Mouse (Mus musculus): Measurements from ENCODE around the gene Pdss1. TPM values are rescaled to one million over a fixed set of nuclear protein-coding genes. Genes with fewer than 3 reads are reported as not detected.
"Not testable (repeated sequence)": the region's sequence is repeated elsewhere in the genome, so short reads cannot be mapped to it uniquely, and the experiment has no call there.

Gene Pdss1
- polyA plus RNA-seq, 1 experiment from 2014 or later: 33.1 TPM

GRCm38 (mm10) chr2:22903947-22904346 lies 8.6 kb downstream of the Pdss1 start:
- Histone ChIP-seq H3K4me1 (no peaks in the 10 kb centered on the region), H3K4me3 (no peak overlapping the region), H3K36me3 (peaks cover 47% of the 10 kb centered on the region), H3K27me3 (ENCODE audit: insufficient read depth, poor library complexity, severe bottlenecking) (no peaks in the 10 kb centered on the region), H3K9me3 (no peaks in the 10 kb centered on the region), H3K27ac (no peak overlapping the region)
- no peak for DNase-seq (ENCODE audit: low spot score)
- WGBS: 80% methylated on average over 3 of the region's 3 CpGs

GRCm38 (mm10) chr2:22914421-22914820 lies 19.1 kb downstream of the Pdss1 start:
- H3K4me3 ChIP-seq: no peak overlapping the region
- H3K9me3 ChIP-seq: no peaks in the 10 kb centered on the region
- no peaks in the 10 kb centered on the region for H3K27me3 ChIP-seq (ENCODE audit: insufficient read depth, poor library complexity, severe bottlenecking)
- 88% methylated on average over 3 of the region's 3 CpGs for WGBS
- H3K27ac ChIP-seq: no peak overlapping the region
- H3K4me1 ChIP-seq: no peaks in the 10 kb centered on the region
- no peak for DNase-seq (ENCODE audit: low spot score)
- H3K36me3 ChIP-seq: peaks cover 64% of the 10 kb centered on the region

- Histone ChIP-seq H3K4me1 (no peaks in the 10 kb centered on the region), H3K4me3 (no peak overlapping the region), H3K27ac (no peak overlapping the region), H3K36me3 (peaks cover 66% of the 10 kb centered on the region), H3K9me3 (no peaks in the 10 kb centered on the region), H3K27me3 (ENCODE audit: insufficient read depth, poor library complexity, severe bottlenecking) (no peaks in the 10 kb centered on the region)
- WGBS: 93% methylated on average over 2 of the region's 2 CpGs
- DNase-seq (ENCODE audit: low spot score): no peak
Measured at GRCm38 (mm10) chr2:22918651-22919050, 23.3 kb downstream of the Pdss1 start.

GRCm38 (mm10) chr2:22925911-22926310 lies 30.6 kb downstream of the Pdss1 start:
- not testable (repeated sequence) for H3K4me1 ChIP-seq; H3K9me3 ChIP-seq; DNase-seq (ENCODE audit: low spot score); H3K27me3 ChIP-seq (ENCODE audit: insufficient read depth, poor library complexity, severe bottlenecking); H3K4me3 ChIP-seq; H3K27ac ChIP-seq
- WGBS: 94% methylated on average over 3 of the region's 3 CpGs
- peaks cover 38% of the 10 kb centered on the region for H3K36me3 ChIP-seq

GRCm38 (mm10) chr2:22928259-22928658 lies 32.9 kb downstream of the Pdss1 start:
- WGBS: 87% methylated on average over 2 of the region's 2 CpGs

GRCm38 (mm10) chr2:22933556-22933955 lies 38.2 kb downstream of the Pdss1 start:
- Histone ChIP-seq H3K27ac (no peak overlapping the region), H3K9me3 (no peaks in the 10 kb centered on the region), H3K4me3 (no peak overlapping the region), H3K36me3 (peaks cover 50% of the 10 kb centered on the region), H3K4me1 (no peaks in the 10 kb centered on the region), H3K27me3 (ENCODE audit: insufficient read depth, poor library complexity, severe bottlenecking) (no peaks in the 10 kb centered on the region)
- WGBS: 89% methylated on average over 1 of the region's 1 CpGs
- no peak for DNase-seq (ENCODE audit: low spot score)

More at GRCm38 (mm10) chr2:22928259-22928658, 32.9 kb downstream of the Pdss1 start:
- H3K36me3 ChIP-seq: peaks cover 39% of the 10 kb centered on the region
- DNase-seq (ENCODE audit: low spot score): no peak
- no peaks in the 10 kb centered on the region for H3K4me1 ChIP-seq
- H3K27me3 ChIP-seq (ENCODE audit: insufficient read depth, poor library complexity, severe bottlenecking): no peaks in the 10 kb centered on the region
- no peak overlapping the region for H3K27ac ChIP-seq
- H3K4me3 ChIP-seq: no peak overlapping the region
- H3K9me3 ChIP-seq: no peaks in the 10 kb centered on the region

GRCm38 (mm10) chr2:22949956-22950355 lies 54.6 kb downstream of the Pdss1 start:
- H3K4me3 ChIP-seq: no peak overlapping the region
- H3K9me3 ChIP-seq: no peaks in the 10 kb centered on the region
- H3K27ac ChIP-seq: no peak overlapping the region
- H3K36me3 ChIP-seq: 0 out of 2 replicates have a peak, but pooled peaks cover 4% of the 10 kb centered on the region
- H3K4me1 ChIP-seq: no peaks in the 10 kb centered on the region
- whole genome bisulfite sequencing: 16% methylated on average over 4 of the region's 4 CpGs
- no peaks in the 10 kb centered on the region for H3K27me3 ChIP-seq (ENCODE audit: insufficient read depth, poor library complexity, severe bottlenecking)
- no peak for DNase-seq (ENCODE audit: low spot score)

- Histone ChIP-seq H3K36me3 (no peaks in the 10 kb centered on the region), H3K9me3 (no peaks in the 10 kb centered on the region), H3K4me3 (no peak overlapping the region), H3K27ac (no peak overlapping the region), H3K4me1 (no peaks in the 10 kb centered on the region), H3K27me3 (ENCODE audit: insufficient read depth, poor library complexity, severe bottlenecking) (no peaks in the 10 kb centered on the region)
- WGBS: 88% methylated on average over 4 of the region's 4 CpGs
- DNase-seq (ENCODE audit: low spot score): no peak
Measured at GRCm38 (mm10) chr2:22954278-22954677, 59.0 kb downstream of the Pdss1 start.

- Histone ChIP-seq H3K4me1 (no peaks in the 10 kb centered on the region), H3K27me3 (ENCODE audit: insufficient read depth, poor library complexity, severe bottlenecking) (no peaks in the 10 kb centered on the region), H3K36me3 (peaks cover 3% of the 10 kb centered on the region; the same call in 1 of the 2 replicates), H3K9me3 (no peaks in the 10 kb centered on the region), H3K27ac (no peak overlapping the region), H3K4me3 (no peak overlapping the region)
- WGBS: 85% methylated on average over 5 of the region's 5 CpGs
- DNase-seq (ENCODE audit: low spot score): no peak
Measured at GRCm38 (mm10) chr2:22955914-22956313, 60.6 kb downstream of the Pdss1 start.

- Histone ChIP-seq H3K27me3 (ENCODE audit: insufficient read depth, poor library complexity, severe bottlenecking) (no peaks in the 10 kb centered on the region), H3K9me3 (no peaks in the 10 kb centered on the region), H3K27ac (no peak overlapping the region), H3K4me3 (no peak overlapping the region), H3K4me1 (no peaks in the 10 kb centered on the region), H3K36me3 (peaks cover 12% of the 10 kb centered on the region; the same call in 1 of the 2 replicates)
- DNase-seq (ENCODE audit: low spot score): no peak
- 94% methylated on average over 1 of the region's 1 CpGs for WGBS
Measured at GRCm38 (mm10) chr2:22957415-22957814, 62.1 kb downstream of the Pdss1 start.

- WGBS: 94% methylated on average over 2 of the region's 2 CpGs
- no peak overlapping the region for H3K27ac ChIP-seq
- no peaks in the 10 kb centered on the region for H3K9me3 ChIP-seq
- H3K4me3 ChIP-seq: no peak overlapping the region
- H3K27me3 ChIP-seq (ENCODE audit: insufficient read depth, poor library complexity, severe bottlenecking): no peaks in the 10 kb centered on the region
- peaks cover 12% of the 10 kb centered on the region; the same call in 1 of the 2 replicates for H3K36me3 ChIP-seq
- no peaks in the 10 kb centered on the region for H3K4me1 ChIP-seq
- no peak for DNase-seq (ENCODE audit: low spot score)
Measured at GRCm38 (mm10) chr2:22961681-22962080, 66.4 kb downstream of the Pdss1 start.

- 93% methylated on average over 8 of the region's 8 CpGs for WGBS
- Histone ChIP-seq H3K4me1 (no peaks in the 10 kb centered on the region), H3K27ac (no peak overlapping the region), H3K27me3 (ENCODE audit: insufficient read depth, poor library complexity, severe bottlenecking) (no peaks in the 10 kb centered on the region), H3K9me3 (no peaks in the 10 kb centered on the region), H3K4me3 (no peak overlapping the region), H3K36me3 (peaks cover 12% of the 10 kb centered on the region; the same call in 1 of the 2 replicates)
- DNase-seq (ENCODE audit: low spot score): no peak
Measured at GRCm38 (mm10) chr2:22962242-22962641, 66.9 kb downstream of the Pdss1 start.

GRCm38 (mm10) chr2:22962970-22963369 lies 67.6 kb downstream of the Pdss1 start:
- no peak overlapping the region for H3K27ac ChIP-seq
- no peak overlapping the region for H3K4me3 ChIP-seq
- no peak for DNase-seq (ENCODE audit: low spot score)
- H3K36me3 ChIP-seq: peaks cover 12% of the 10 kb centered on the region; the same call in 1 of the 2 replicates
- 93% methylated on average over 3 of the region's 3 CpGs for WGBS
- no peaks in the 10 kb centered on the region for H3K4me1 ChIP-seq
- no peaks in the 10 kb centered on the region for H3K9me3 ChIP-seq
- H3K27me3 ChIP-seq (ENCODE audit: insufficient read depth, poor library complexity, severe bottlenecking): no peaks in the 10 kb centered on the region

- Histone ChIP-seq H3K4me3 (no peak overlapping the region), H3K27ac (no peak overlapping the region), H3K27me3 (ENCODE audit: insufficient read depth, poor library complexity, severe bottlenecking) (no peaks in the 10 kb centered on the region), H3K9me3 (no peaks in the 10 kb centered on the region), H3K4me1 (no peaks in the 10 kb centered on the region), H3K36me3 (no peaks in the 10 kb centered on the region)
- WGBS: 81% methylated on average over 3 of the region's 3 CpGs
- no peak for DNase-seq (ENCODE audit: low spot score)
Measured at GRCm38 (mm10) chr2:22977387-22977973, 82.2 kb downstream of the Pdss1 start.

All from heart, embryonic 10.5 days (tissue).